Mouse (Mus musculus): ENCODE measurements around the gene Rtl3. TPM values are rescaled to one million over a fixed set of nuclear protein-coding genes. Genes with fewer than 3 reads are reported as not detected.
A peak's percentile ranks its signal among the peaks of the same experiment; 100 is the strongest.

Rtl3 gene
- 1.0 and 1.1 TPM in 2 replicates for polyA plus RNA-seq (2014; fragmentation: Nextera tagmentation; extraction: Ambion mirVana)

DNA sequence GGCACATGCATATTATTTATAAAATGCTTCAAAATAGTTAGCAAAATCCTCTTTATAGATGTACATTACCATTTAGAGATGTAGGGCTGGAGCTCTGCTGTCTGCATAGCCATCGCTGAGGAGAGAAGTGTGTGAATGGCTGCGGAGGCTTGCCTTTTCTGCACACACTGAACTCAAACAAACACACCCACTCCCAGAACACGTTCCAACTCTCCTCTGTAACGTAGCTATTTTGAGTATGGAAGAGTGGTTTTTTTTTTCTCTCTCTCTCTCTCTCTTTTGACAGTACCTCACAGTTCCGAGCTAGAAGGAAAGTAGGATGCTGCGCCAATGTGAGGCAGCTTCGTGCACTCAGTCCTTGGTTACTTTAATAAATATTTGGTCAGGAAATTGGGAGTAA, at the start of gene Rtl3:
TSS of gene Rtl3 (minus strand) at position 236 of the 400 bp plus-strand sequence.
- no peak within 1 kb of the TSS for H3K9ac ChIP-seq (ENCODE audit: low read length)
- H3K4me3 ChIP-seq (ENCODE audit: low read depth, low read length) = no peak within 1 kb of the TSS
- H3K27ac ChIP-seq (ENCODE audit: low read depth, low read length) = no peak within 1 kb of the TSS
- H3K4me2 ChIP-seq (ENCODE audit: low read depth, low read length, severe bottlenecking) = no peak within 1 kb of the TSS
- H3K36me3 ChIP-seq (ENCODE audit: control insufficient read depth, insufficient read depth, low read length) = no peaks in the 10 kb centered on the region
- ATAC-seq (replicated peaks; ENCODE audit: low FRiP score) (no peak), DNase-seq (ENCODE audit: low spot score) (no peak)
- no peaks in the 10 kb centered on the region for H3K9me3 ChIP-seq (ENCODE audit: control insufficient read depth, low read length)
- no peaks in the 10 kb centered on the region for H3K27me3 ChIP-seq (ENCODE audit: control insufficient read depth, insufficient read depth, low read length)
- 72% methylated on average over 7 of the region's 7 CpGs for WGBS
- no peaks in the 10 kb centered on the region for H3K4me1 ChIP-seq (replicated peaks; ENCODE audit: control insufficient read depth, insufficient read depth, low read length)

DNA sequence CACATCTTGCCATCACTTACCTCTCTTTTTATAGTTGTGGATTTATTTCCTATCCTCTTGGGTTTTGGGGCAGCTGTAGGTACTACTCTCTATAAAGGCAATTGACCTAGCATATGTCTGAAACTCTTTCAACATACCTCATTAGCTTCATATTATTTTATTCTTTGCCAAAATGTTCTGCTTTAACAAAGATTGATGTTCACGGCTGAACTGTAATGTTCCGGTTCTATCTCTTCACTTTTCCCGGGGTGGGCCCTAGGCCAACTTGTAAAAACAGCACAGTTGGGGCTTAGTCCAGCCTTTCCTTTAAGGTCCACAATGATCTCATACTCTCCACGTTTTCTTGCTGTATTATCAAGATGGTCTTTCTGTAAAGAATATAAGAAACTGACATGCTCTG, 31.9 kb upstream of the Rtl3 start:
- ATAC-seq (replicated peaks; ENCODE audit: low FRiP score) (no peak), DNase-seq (ENCODE audit: low spot score) (no peak)
- H3K9me3 ChIP-seq (ENCODE audit: control insufficient read depth, low read length) = no peaks in the 10 kb centered on the region
- no peak overlapping the region for H3K27ac ChIP-seq (ENCODE audit: low read depth, low read length)
- H3K4me1 ChIP-seq (replicated peaks; ENCODE audit: control insufficient read depth, insufficient read depth, low read length) = no peaks in the 10 kb centered on the region
- no peak overlapping the region for H3K4me3 ChIP-seq (ENCODE audit: low read depth, low read length)
- no peak overlapping the region for H3K4me2 ChIP-seq (ENCODE audit: low read depth, low read length, severe bottlenecking)
- WGBS = 70% methylated on average over 4 of the region's 4 CpGs
- H3K9ac ChIP-seq (ENCODE audit: low read length) = no peak overlapping the region
- H3K27me3 ChIP-seq (ENCODE audit: control insufficient read depth, insufficient read depth, low read length) = 0 out of 2 replicates have a peak, but pooled peaks cover 2% of the 10 kb centered on the region
- H3K36me3 ChIP-seq (ENCODE audit: control insufficient read depth, insufficient read depth, low read length) = no peaks in the 10 kb centered on the region

DNA sequence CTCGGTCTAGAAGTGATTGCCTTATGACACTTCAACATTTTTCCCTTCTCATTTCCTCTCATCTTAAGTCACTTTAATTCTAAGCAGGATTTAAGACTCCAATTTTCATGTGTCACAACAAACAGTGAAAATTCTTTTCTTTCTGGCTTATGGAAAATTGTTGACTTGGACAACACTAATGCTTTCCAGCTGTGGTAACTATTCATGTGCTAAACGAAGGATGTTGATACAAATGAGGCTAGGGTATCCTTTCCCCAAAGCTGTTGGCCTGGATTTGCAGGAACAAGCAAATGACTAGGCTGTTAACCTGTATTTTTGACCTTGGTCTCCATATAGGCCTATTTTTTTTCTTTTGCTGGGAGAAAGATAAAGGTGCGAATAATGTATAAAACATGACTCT, 31.4 kb upstream of the Rtl3 start:
- Histone ChIP-seq H3K9ac (ENCODE audit: low read length) (no peak overlapping the region), H3K36me3 (ENCODE audit: control insufficient read depth, insufficient read depth, low read length) (no peaks in the 10 kb centered on the region), H3K4me3 (ENCODE audit: low read depth, low read length) (no peak overlapping the region), H3K4me1 (replicated peaks; ENCODE audit: control insufficient read depth, insufficient read depth, low read length) (no peaks in the 10 kb centered on the region), H3K4me2 (ENCODE audit: low read depth, low read length, severe bottlenecking) (no peak overlapping the region), H3K9me3 (ENCODE audit: control insufficient read depth, low read length) (no peaks in the 10 kb centered on the region), H3K27ac (ENCODE audit: low read depth, low read length) (no peak overlapping the region), H3K27me3 (ENCODE audit: control insufficient read depth, insufficient read depth, low read length) (0 out of 2 replicates have a peak, but pooled peaks cover 2% of the 10 kb centered on the region)
- 32% methylated on average over 3 of the region's 3 CpGs for whole genome bisulfite sequencing
- ATAC-seq (replicated peaks; ENCODE audit: low FRiP score) (no peak), DNase-seq (ENCODE audit: low spot score) (no peak)

DNA sequence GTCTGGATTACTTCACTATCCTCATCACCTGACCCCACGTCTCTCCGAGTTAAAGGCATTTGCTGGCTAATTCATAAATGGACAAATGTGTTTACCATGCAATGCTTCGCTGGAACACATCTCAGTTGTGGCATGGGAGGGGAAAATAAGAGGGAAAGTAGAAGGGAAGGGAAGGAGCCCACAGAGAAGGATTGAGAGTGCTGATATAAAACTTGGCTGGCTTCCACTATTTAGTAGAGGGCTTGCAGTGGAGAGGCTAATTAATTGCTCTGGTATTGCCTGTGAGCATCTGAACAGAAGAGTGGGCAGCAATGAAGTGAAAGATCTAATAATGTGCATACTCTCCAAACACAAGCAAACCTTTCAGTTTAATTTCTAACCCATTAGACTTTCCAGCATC, 31.0 kb upstream of the Rtl3 start:
- 64% methylated on average over 3 of the region's 3 CpGs for WGBS
- Histone ChIP-seq H3K27ac (ENCODE audit: low read depth, low read length) (no peak overlapping the region), H3K4me2 (ENCODE audit: low read depth, low read length, severe bottlenecking) (no peak overlapping the region), H3K4me3 (ENCODE audit: low read depth, low read length) (no peak overlapping the region), H3K9me3 (ENCODE audit: control insufficient read depth, low read length) (no peaks in the 10 kb centered on the region), H3K36me3 (ENCODE audit: control insufficient read depth, insufficient read depth, low read length) (no peaks in the 10 kb centered on the region), H3K27me3 (ENCODE audit: control insufficient read depth, insufficient read depth, low read length) (0 out of 2 replicates have a peak, but pooled peaks cover 2% of the 10 kb centered on the region), H3K4me1 (replicated peaks; ENCODE audit: control insufficient read depth, insufficient read depth, low read length) (no peaks in the 10 kb centered on the region), H3K9ac (ENCODE audit: low read length) (no peak overlapping the region)
- ATAC-seq (replicated peaks; ENCODE audit: low FRiP score) (peak; percentile 69; the same call in 1 of the 2 replicates), DNase-seq (ENCODE audit: low spot score) (no peak)

DNA sequence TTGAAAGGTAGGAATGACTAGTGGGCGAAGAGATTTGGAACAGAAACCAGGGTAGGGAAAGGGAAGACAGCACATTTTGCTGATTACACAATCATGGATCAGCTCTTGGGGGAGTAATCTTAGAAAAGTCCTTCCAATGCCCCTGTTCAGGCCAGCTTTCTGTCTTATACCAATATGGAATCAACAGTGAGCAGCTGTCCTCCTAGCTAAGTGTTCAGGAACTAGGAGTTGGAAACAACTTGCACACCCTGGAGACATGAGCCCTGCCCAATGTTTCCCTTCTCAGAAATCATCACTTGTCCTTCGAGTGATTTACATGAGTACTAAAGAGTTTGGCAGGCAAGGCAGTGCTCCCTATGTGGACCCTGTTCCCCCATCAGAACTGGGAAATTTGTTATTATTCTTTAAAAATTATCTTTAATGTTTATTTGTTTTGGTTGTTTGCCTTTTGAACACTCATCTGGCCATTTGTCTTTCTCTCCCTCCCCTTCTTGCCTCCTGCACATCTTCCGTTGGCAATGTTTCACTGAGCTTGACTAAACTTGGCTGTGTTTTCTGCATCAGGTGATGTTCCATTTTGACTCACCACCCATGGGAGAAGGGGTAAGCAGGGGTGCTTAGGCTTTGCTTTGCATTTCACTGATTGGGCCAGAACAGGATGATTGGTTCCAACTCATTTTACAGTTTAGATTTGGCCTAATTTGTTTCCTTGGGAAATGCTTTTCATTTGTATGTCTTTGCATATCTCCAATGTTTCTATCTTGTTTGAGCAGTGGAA, 13.3 kb upstream of the Rtl3 start:
- Histone ChIP-seq H3K4me2 (ENCODE audit: low read depth, low read length, severe bottlenecking) (no peak overlapping the region), H3K27ac (ENCODE audit: low read depth, low read length) (no peak overlapping the region), H3K9me3 (ENCODE audit: control insufficient read depth, low read length) (no peaks in the 10 kb centered on the region), H3K9ac (ENCODE audit: low read length) (no peak overlapping the region), H3K4me1 (replicated peaks; ENCODE audit: control insufficient read depth, insufficient read depth, low read length) (no peaks in the 10 kb centered on the region), H3K27me3 (ENCODE audit: control insufficient read depth, insufficient read depth, low read length) (no peaks in the 10 kb centered on the region; the same call in 1 of the 2 replicates), H3K36me3 (ENCODE audit: control insufficient read depth, insufficient read depth, low read length) (no peaks in the 10 kb centered on the region), H3K4me3 (ENCODE audit: low read depth, low read length) (no peak overlapping the region)
- 88% methylated on average over 3 of the region's 3 CpGs for WGBS
- DNase-seq (ENCODE audit: low spot score) (no peak), ATAC-seq (replicated peaks; ENCODE audit: low FRiP score) (no peak)

DNA sequence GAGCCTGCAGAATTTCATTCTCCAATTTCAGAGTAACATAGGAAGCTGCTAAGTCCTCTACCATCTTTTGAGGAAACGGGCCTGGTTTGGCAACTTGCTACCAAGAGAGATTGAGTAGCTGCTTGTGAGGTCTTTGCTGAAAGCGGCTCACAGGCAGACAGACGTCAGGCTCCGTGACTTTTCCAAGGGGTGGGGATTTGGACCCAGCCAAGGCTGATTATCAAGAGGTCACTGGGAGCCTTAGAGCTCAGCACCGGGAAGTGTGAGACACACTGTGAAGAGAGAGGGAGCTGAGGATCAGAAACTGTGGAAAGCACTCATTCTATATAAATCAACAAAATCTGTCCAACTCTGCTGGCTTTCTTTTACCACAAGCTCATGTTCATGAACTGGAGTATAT, 853 bp downstream of the Rtl3 start:
- ATAC-seq (replicated peaks; ENCODE audit: low FRiP score) = no peak
- no peaks in the 10 kb centered on the region for H3K9me3 ChIP-seq (ENCODE audit: control insufficient read depth, low read length)

DNA sequence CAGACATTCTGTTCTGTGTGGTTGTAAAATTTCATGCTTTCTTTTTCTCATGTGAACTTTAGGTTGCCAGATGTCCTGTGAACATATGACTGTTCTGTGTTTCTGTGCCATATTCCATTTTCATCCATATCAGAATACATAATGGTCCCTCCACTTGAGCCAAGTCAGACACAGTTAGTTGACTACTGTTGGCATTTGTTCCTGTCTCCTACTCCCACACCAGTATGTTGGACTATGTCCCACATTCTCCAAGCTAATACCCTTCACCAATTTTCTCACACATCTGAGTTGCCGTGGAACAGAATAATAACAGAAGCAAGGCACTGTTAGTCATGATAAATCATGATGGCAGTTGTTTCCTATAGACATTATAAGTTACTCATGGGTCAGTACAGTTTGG, 9.9 kb downstream of the Rtl3 start:
- ATAC-seq (replicated peaks; ENCODE audit: low FRiP score) (no peak), DNase-seq (ENCODE audit: low spot score) (no peak)
- Histone ChIP-seq H3K4me2 (ENCODE audit: low read depth, low read length, severe bottlenecking) (no peak overlapping the region), H3K9ac (ENCODE audit: low read length) (no peak overlapping the region), H3K27me3 (ENCODE audit: control insufficient read depth, insufficient read depth, low read length) (no peaks in the 10 kb centered on the region), H3K9me3 (ENCODE audit: control insufficient read depth, low read length) (no peaks in the 10 kb centered on the region), H3K36me3 (ENCODE audit: control insufficient read depth, insufficient read depth, low read length) (no peaks in the 10 kb centered on the region), H3K4me3 (ENCODE audit: low read depth, low read length) (no peak overlapping the region), H3K27ac (ENCODE audit: low read depth, low read length) (no peak overlapping the region), H3K4me1 (replicated peaks; ENCODE audit: control insufficient read depth, insufficient read depth, low read length) (no peaks in the 10 kb centered on the region)
- WGBS = 84% methylated on average over 1 of the region's 1 CpGs

More for the DNA sequence above, 853 bp downstream of the Rtl3 start:
- Histone ChIP-seq H3K4me3 (ENCODE audit: low read depth, low read length) (no peak overlapping the region), H3K4me1 (replicated peaks; ENCODE audit: control insufficient read depth, insufficient read depth, low read length) (no peaks in the 10 kb centered on the region), H3K27me3 (ENCODE audit: control insufficient read depth, insufficient read depth, low read length) (no peaks in the 10 kb centered on the region), H3K36me3 (ENCODE audit: control insufficient read depth, insufficient read depth, low read length) (no peaks in the 10 kb centered on the region), H3K9ac (ENCODE audit: low read length) (no peak overlapping the region), H3K27ac (ENCODE audit: low read depth, low read length) (no peak overlapping the region), H3K4me2 (ENCODE audit: low read depth, low read length, severe bottlenecking) (no peak overlapping the region)
- 51% methylated on average over 5 of the region's 5 CpGs for WGBS
- no peak for DNase-seq (ENCODE audit: low spot score)

DNA sequence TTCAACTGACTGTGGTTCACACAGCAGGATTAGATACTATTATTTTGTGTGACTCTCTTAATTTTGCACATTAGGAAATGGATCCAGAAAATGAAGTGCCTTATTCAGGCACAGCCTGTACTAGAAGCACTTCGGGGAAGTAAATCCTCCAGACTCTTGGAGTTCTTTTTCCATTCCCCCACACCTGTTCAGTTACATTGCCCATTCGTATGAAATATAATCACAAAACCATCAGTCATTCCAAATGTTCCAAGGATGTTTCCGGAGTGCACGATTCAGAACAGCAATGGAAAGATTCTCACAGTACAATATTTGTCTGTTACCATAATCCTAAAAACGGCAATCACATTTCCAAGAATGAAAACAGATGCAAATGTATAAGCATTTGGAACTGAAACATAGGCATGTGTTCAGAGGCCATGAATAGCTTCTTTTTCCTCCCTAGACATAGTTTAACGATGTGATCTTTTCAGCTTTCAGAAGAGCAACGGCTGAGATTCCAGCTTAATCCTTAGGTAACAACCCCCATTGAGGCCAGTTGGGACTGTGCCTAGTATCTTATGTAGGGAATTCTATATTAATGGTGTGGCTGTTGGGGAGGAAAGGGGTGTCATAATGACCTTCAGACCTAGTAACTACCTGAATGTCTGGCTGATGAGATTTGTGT, 30.8 kb downstream of the Rtl3 start:
- WGBS = 68% methylated on average over 7 of the region's 7 CpGs
- ATAC-seq (replicated peaks; ENCODE audit: low FRiP score) = no peak

More for the DNA sequence above, 30.8 kb downstream of the Rtl3 start:
- Histone ChIP-seq H3K27ac (ENCODE audit: low read depth, low read length) (no peak overlapping the region), H3K9ac (ENCODE audit: low read length) (no peak overlapping the region), H3K4me1 (replicated peaks; ENCODE audit: control insufficient read depth, insufficient read depth, low read length) (no peaks in the 10 kb centered on the region), H3K4me3 (ENCODE audit: low read depth, low read length) (no peak overlapping the region), H3K4me2 (ENCODE audit: low read depth, low read length, severe bottlenecking) (no peak overlapping the region), H3K36me3 (ENCODE audit: control insufficient read depth, insufficient read depth, low read length) (no peaks in the 10 kb centered on the region), H3K27me3 (ENCODE audit: control insufficient read depth, insufficient read depth, low read length) (no peaks in the 10 kb centered on the region), H3K9me3 (ENCODE audit: control insufficient read depth, low read length) (no peaks in the 10 kb centered on the region)
- DNase-seq (ENCODE audit: low spot score) = no peak

Data from forebrain, embryonic 11.5 days (tissue).